Mouse (Mus musculus) G1E (cell line): ENCODE data around the gene Sp2. TPM values are rescaled to one million over a fixed set of nuclear protein-coding genes. Genes with fewer than 3 reads are reported as not detected.
A peak's percentile ranks its signal among the peaks of the same experiment; 100 is the strongest.

Source experiments
- ATAC-seq: 2 replicates; pipeline ENCODE4 v1.8.0; 2016; ENCODE audit warnings: mild to moderate bottlenecking; ENCODE audit not compliant: insufficient number of reproducible peaks, poor library complexity, low FRiP score, severe bottlenecking; ENCODE audit errors: extremely low read depth
- DNase-seq: peaks from one replicate; pipeline ENCODE4 v3.0.0; 2012; ENCODE audit warnings: low spot score
- H3K27me3 ChIP-seq: 2 replicates; pipeline ENCODE4 v1.6.1; 2012; ENCODE audit warnings: mild to moderate bottlenecking, low read length, inconsistent platforms; ENCODE audit not compliant: insufficient read depth
- H3K36me3 ChIP-seq: replicated peaks from 2 replicates; pipeline ENCODE3; 2012; ENCODE audit warnings: mild to moderate bottlenecking, inconsistent platforms
- H3K4me1 ChIP-seq: 2 replicates; pipeline ENCODE4 v1.6.1; 2012; ENCODE audit warnings: low read depth, low read length, inconsistent platforms, mixed read lengths; ENCODE audit not compliant: insufficient read depth
- H3K4me3 ChIP-seq: 2 replicates; pipeline ENCODE4 v1.5.1; 2012; ENCODE audit warnings: low read depth, mild to moderate bottlenecking, inconsistent platforms, low read length, moderate library complexity, mixed read lengths
- H3K9me3 ChIP-seq: replicated peaks from 2 replicates; pipeline ENCODE4 v1.6.1; 2012; ENCODE audit warnings: inconsistent platforms
- CTCF ChIP-seq: IDR thresholded peaks from 2 replicates; pipeline ENCODE4 v1.5.1; 2012; ENCODE audit warnings: low read depth, low read length, inconsistent platforms, mixed read lengths
- GATA1 ChIP-seq: IDR thresholded peaks from 2 replicates; pipeline ENCODE4 v1.6.1; 2012; ENCODE audit warnings: borderline replicate concordance, low read length, inconsistent platforms, mixed read lengths
- GATA2 ChIP-seq: IDR thresholded peaks from 2 replicates; pipeline ENCODE4 v1.6.1; 2012; ENCODE audit warnings: low read depth, low read length, inconsistent platforms, borderline replicate concordance
- POLR2AphosphoS5 ChIP-seq: IDR thresholded peaks from 2 replicates; pipeline ENCODE4 v1.6.1; 2012; ENCODE audit warnings: low read depth, low read length, inconsistent platforms; ENCODE audit not compliant: insufficient replicate concordance
- TAL1 ChIP-seq: conservative IDR thresholded peaks from 2 replicates; pipeline ENCODE4 v1.6.1; 2012; ENCODE audit warnings: low read depth, low read length, inconsistent platforms, mixed read lengths
- polyA plus RNA-seq: library from polyadenylated mRNA; stranded (reverse); fragments of >175 nt; gene quantifications from 2 replicates; pipeline ENCODE4 v1.2.3, GENCODE M21; 2012
- total RNA-seq, 2 experiments: library from RNA; stranded (forward) in 1 of 2; stranded (reverse) in 1 of 2; fragments of 200-1000 nt in 1 of 2; fragments of >200 nt in 1 of 2; fragmentation: Nextera tagmentation in 1 of 2; gene quantifications; 2 replicates each; pipeline ENCODE4 v1.2.3; 2014 to 2017

Gene Sp2
- total and polyA plus RNA-seq, 3 experiments = 1.6 to 46.6 (median 27.9) TPM

GRCm38 (mm10) chr11:96935872-96936650 is 46.7 kb downstream of the Sp2 start:
- Histone ChIP-seq H3K36me3 (peaks cover 72% of the 10 kb centered on the region), H3K4me1 (peaks cover 87% of the 10 kb centered on the region), H3K4me3 (no peak overlapping the region), H3K27me3 (peaks cover 3% of the 10 kb centered on the region; the same call in 1 of the 2 replicates), H3K9me3 (no peaks in the 10 kb centered on the region)
- no peak for TF ChIP-seq GATA1
- ATAC-seq (no peak), DNase-seq (no peak)

DNA sequence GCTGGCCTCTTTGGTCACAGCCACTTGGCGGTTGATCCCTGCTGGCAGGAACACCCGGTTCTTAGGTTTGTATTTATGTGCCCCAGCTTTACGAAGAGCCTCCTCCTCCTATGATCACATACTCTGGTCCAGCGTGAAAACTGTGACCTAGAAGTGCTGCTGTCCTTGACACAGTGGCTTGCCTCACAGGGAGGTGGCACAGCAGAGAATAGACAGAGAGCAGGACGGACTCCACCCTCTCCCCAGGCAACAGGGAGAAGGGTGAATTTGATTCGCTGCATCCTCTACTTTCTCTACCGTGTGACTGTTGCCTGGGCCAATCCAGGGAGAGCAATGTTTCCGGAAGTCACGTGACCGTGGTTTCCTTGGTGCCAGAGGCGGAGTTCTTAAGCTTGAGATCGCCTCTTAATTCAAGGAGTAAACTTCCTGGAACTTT is 47.8 kb downstream of the Sp2 start:
- Histone ChIP-seq H3K36me3 (peaks cover 61% of the 10 kb centered on the region), H3K4me1 (peaks cover 85% of the 10 kb centered on the region), H3K4me3 (peak overlapping the region; percentile 24; the same call in 1 of the 2 replicates), H3K27me3 (peaks cover 3% of the 10 kb centered on the region; the same call in 1 of the 2 replicates), H3K9me3 (no peaks in the 10 kb centered on the region)
- TF ChIP-seq POLR2AphosphoS5 = no peak
- no peak for TF ChIP-seq TAL1
- no peak for TF ChIP-seq GATA1
- no peak for TF ChIP-seq CTCF
- no peak for TF ChIP-seq GATA2
- ATAC-seq = peak; percentile 80
- peak; percentile 73 for DNase-seq

- Histone ChIP-seq H3K4me3 (no peak overlapping the region), H3K4me1 (peaks cover 85% of the 10 kb centered on the region), H3K27me3 (peaks cover 9% of the 10 kb centered on the region), H3K36me3 (peaks cover 49% of the 10 kb centered on the region), H3K9me3 (no peaks in the 10 kb centered on the region)
- no peak for ATAC-seq
- TF ChIP-seq GATA1 (no peak), CTCF (no peak), POLR2AphosphoS5 (no peak), TAL1 (no peak), GATA2 (no peak)
- no peak for DNase-seq
Measured at GRCm38 (mm10) chr11:96933562-96934276, 49.0 kb downstream of the Sp2 start.

DNA sequence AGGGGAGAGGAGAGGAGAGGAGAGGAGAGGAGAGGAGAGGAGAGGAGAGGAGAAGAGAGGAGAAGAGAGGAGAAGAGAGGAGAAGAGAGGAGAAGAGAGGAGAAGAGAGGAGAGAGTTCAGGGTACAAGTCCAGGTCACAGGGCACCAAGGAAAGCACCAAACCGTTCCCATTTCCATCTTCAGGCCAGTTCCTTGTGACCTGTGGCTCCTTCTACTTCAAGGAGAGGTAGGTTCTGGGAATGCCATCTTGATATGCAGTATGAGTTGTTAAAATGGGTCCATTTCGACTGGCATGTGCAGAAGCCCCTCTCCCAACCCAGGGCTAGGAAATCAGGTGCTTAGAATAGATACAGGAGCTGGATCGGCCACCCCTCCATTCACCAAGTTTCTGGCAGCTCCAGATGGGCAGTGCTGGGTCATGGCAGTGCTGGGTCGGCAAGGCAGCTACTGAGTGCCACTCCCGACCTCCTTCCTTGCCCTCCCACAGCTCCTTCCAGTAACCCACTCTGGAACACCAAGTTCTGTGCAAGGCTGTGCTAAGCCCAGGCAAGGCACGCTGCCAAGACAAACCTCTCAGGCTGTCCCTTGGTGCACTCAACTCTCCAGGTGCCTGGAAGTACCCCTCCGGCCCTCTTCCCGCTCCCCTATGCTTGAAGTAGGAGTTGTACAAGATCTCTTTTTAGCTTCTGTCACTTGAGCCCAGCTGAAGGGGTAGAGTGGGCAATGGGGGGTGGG is 51.3 kb downstream of the Sp2 start:
- ATAC-seq = no peak
- TF ChIP-seq GATA1 (no peak), POLR2AphosphoS5 (no peak), TAL1 (no peak)
- no peak overlapping the region; the same call in 1 of the 2 replicates for H3K4me3 ChIP-seq

GRCm38 (mm10) chr11:96929766-96930331 is 52.9 kb downstream of the Sp2 start:
- no peak for TF ChIP-seq GATA1
- TF ChIP-seq GATA2 = no peak
- TF ChIP-seq CTCF = no peak
- TF ChIP-seq TAL1 = no peak
- Histone ChIP-seq H3K4me3 (no peak overlapping the region; the same call in 1 of the 2 replicates), H3K36me3 (peaks cover 12% of the 10 kb centered on the region), H3K27me3 (peaks cover 12% of the 10 kb centered on the region), H3K4me1 (peaks cover 85% of the 10 kb centered on the region), H3K9me3 (no peaks in the 10 kb centered on the region)
- DNase-seq (no peak), ATAC-seq (no peak)

More for the DNA sequence above, 51.3 kb downstream of the Sp2 start:
- peaks cover 12% of the 10 kb centered on the region for H3K27me3 ChIP-seq
- H3K4me1 ChIP-seq = peaks cover 84% of the 10 kb centered on the region
- peaks cover 26% of the 10 kb centered on the region for H3K36me3 ChIP-seq
- no peak for DNase-seq
- no peaks in the 10 kb centered on the region for H3K9me3 ChIP-seq

GRCm38 (mm10) chr11:96929096-96929765 is 53.5 kb downstream of the Sp2 start:
- no peak overlapping the region for H3K4me3 ChIP-seq
- peaks cover 85% of the 10 kb centered on the region for H3K4me1 ChIP-seq
- H3K27me3 ChIP-seq = peaks cover 12% of the 10 kb centered on the region
- no peak for ATAC-seq
- DNase-seq = no peak
- H3K9me3 ChIP-seq = no peaks in the 10 kb centered on the region
- peaks cover 6% of the 10 kb centered on the region for H3K36me3 ChIP-seq
- TF ChIP-seq CTCF (no peak), TAL1 (no peak), GATA1 (no peak), POLR2AphosphoS5 (no peak), GATA2 (no peak)
